Mouse (Mus musculus): ENCODE data around the gene Terb2. TPM values are rescaled to one million over a fixed set of nuclear protein-coding genes. Genes with fewer than 3 reads are reported as not detected.
"Not testable (repeated sequence)": the region's sequence is repeated elsewhere in the genome, so short reads cannot be mapped to it uniquely, and the experiment has no call there.

Terb2 gene
- polyA plus RNA-seq, 1 experiment from 2014 or later = not detected

- DNase-seq (ENCODE audit: low spot score) = no peak
- no peaks in the 10 kb centered on the region for H3K9me3 ChIP-seq (replicated peaks)
- H3K4me3 ChIP-seq = no peak overlapping the region
- H3K4me1 ChIP-seq = no peaks in the 10 kb centered on the region
- no peak overlapping the region for H3K27ac ChIP-seq (replicated peaks)
- H3K36me3 ChIP-seq = no peaks in the 10 kb centered on the region
- WGBS = 92% methylated on average over 6 of the region's 6 CpGs
- H3K27me3 ChIP-seq (ENCODE audit: low read depth, poor library complexity, severe bottlenecking) = no peaks in the 10 kb centered on the region
Measured at GRCm38 (mm10) chr2:122171292-122171691, 14.8 kb upstream of the Terb2 start.

DNA sequence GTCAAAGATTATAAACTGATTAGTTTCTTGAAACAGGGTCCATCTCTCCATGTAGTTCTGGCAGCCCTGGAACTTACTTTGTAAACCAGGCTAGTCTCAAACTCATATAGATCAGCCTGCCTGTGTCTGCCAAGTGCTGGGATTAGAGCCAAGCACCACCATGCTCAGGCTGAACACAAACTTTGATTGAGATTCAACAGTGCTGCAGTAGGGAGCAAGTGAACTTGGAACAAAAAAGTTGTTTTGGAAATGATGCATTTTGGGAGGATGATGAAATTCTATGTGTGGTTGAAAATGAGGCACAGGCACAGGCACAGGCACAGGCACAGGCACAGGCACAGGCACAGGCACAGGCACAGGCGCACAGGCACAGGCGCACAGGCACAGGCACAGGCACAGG is 13.9 kb upstream of the Terb2 start:
- Histone ChIP-seq H3K36me3 (no peaks in the 10 kb centered on the region), H3K4me3 (no peak overlapping the region), H3K27me3 (ENCODE audit: low read depth, poor library complexity, severe bottlenecking) (no peaks in the 10 kb centered on the region), H3K4me1 (no peaks in the 10 kb centered on the region), H3K27ac (replicated peaks) (no peak overlapping the region), H3K9me3 (replicated peaks) (no peaks in the 10 kb centered on the region)
- whole genome bisulfite sequencing = 95% methylated on average over 2 of the region's 2 CpGs
- DNase-seq (ENCODE audit: low spot score) = no peak

- Histone ChIP-seq H3K36me3 (no peaks in the 10 kb centered on the region), H3K27me3 (ENCODE audit: low read depth, poor library complexity, severe bottlenecking) (no peaks in the 10 kb centered on the region), H3K4me1 (no peaks in the 10 kb centered on the region), H3K9me3 (replicated peaks) (no peaks in the 10 kb centered on the region), H3K27ac (replicated peaks) (no peak overlapping the region), H3K4me3 (no peak overlapping the region)
- WGBS = 84% methylated on average over 8 of the region's 8 CpGs
- no peak for DNase-seq (ENCODE audit: low spot score)
Measured at GRCm38 (mm10) chr2:122180051-122180822, 5.8 kb upstream of the Terb2 start.

DNA sequence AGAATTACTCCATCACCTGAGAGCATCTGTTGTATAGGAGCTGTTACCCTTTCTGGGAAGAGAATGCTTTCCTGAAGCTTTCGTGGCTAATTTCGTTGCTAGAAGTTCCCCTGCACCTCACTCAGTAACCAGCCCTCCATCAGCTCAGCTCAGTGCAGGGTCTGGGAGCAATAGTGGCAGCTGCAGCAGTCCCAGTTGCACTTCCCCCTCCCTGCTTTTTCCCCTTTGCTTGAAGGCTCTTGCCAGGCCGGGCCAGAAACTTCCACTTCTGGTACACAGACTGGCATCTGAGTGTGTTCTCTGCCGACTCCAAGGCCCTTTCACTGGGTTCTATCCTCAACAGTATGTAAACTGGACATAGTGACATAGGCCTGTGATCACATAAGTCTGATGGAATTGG is 986 bp upstream of the Terb2 start:
- WGBS = 85% methylated on average over 4 of the region's 4 CpGs
- no peaks in the 10 kb centered on the region for H3K36me3 ChIP-seq
- no peaks in the 10 kb centered on the region for H3K27me3 ChIP-seq (ENCODE audit: low read depth, poor library complexity, severe bottlenecking)
- no peak for DNase-seq (ENCODE audit: low spot score)
- no peaks in the 10 kb centered on the region for H3K9me3 ChIP-seq (replicated peaks)
- H3K4me3 ChIP-seq = no peak overlapping the region
- no peak overlapping the region for H3K27ac ChIP-seq (replicated peaks)
- no peaks in the 10 kb centered on the region for H3K4me1 ChIP-seq

GRCm38 (mm10) chr2:122186751-122187150 is 679 bp downstream of the Terb2 start:
- Histone ChIP-seq H3K4me1 (no peaks in the 10 kb centered on the region), H3K9me3 (replicated peaks) (no peaks in the 10 kb centered on the region), H3K27me3 (ENCODE audit: low read depth, poor library complexity, severe bottlenecking) (no peaks in the 10 kb centered on the region), H3K36me3 (no peaks in the 10 kb centered on the region), H3K4me3 (no peak overlapping the region), H3K27ac (replicated peaks) (no peak overlapping the region)
- 90% methylated on average over 3 of the region's 3 CpGs for WGBS
- DNase-seq (ENCODE audit: low spot score) = no peak

GRCm38 (mm10) chr2:122191849-122192248 is 5.8 kb downstream of the Terb2 start:
- Histone ChIP-seq H3K27me3 (ENCODE audit: low read depth, poor library complexity, severe bottlenecking) (no peaks in the 10 kb centered on the region), H3K27ac (replicated peaks) (no peak overlapping the region), H3K36me3 (no peaks in the 10 kb centered on the region), H3K4me1 (no peaks in the 10 kb centered on the region), H3K4me3 (no peak overlapping the region), H3K9me3 (replicated peaks) (no peaks in the 10 kb centered on the region)
- 77% methylated on average over 3 of the region's 3 CpGs for WGBS
- DNase-seq (ENCODE audit: low spot score) = no peak

DNA sequence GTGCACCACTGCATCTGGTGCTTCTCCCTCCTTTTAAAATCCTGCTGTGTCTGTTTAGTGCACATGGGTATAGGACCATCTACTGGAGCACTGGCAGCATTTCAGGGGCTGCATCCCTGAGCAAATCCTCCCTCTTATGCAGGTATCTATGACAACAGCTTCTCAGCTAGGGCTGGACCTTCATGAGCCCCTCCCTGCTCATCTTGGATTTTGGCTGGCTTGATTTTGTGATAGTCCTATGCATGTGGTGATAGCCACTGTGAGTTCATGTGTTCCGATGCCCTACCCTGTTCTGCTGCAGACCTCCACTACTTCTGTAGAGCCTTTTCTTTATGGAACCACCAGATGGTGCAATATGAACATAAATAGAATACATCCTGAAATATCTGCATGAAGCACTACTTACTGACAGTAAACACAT is 8.4 kb downstream of the Terb2 start:
- no peaks in the 10 kb centered on the region for H3K36me3 ChIP-seq
- H3K27ac ChIP-seq (replicated peaks) = no peak overlapping the region
- H3K9me3 ChIP-seq (replicated peaks) = no peaks in the 10 kb centered on the region
- DNase-seq (ENCODE audit: low spot score) = no peak
- WGBS = 67% methylated on average over 1 of the region's 1 CpGs
- H3K4me3 ChIP-seq = no peak overlapping the region
- H3K4me1 ChIP-seq = no peaks in the 10 kb centered on the region
- H3K27me3 ChIP-seq (ENCODE audit: low read depth, poor library complexity, severe bottlenecking) = no peaks in the 10 kb centered on the region

DNA sequence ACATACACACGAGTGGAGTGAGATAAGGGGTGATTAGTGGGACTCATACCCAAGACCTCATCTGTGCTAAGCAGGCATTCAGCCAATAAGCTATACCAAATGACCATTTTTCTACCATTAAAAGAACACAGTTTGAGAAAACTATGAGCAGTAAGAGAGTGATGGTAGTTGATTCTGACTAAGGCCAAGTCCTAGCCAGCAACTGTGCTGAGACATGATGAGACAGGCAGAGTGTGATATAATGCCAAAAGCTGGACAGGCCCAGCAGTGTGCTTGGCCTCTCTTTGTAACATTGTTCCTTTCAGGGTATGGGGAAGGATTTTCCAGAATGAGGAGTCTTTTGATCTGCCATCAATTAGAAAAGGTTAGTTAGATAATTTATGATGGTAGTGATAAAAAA is 15.4 kb downstream of the Terb2 start:
- WGBS = 90% methylated on average over 1 of the region's 1 CpGs
- H3K9me3 ChIP-seq (replicated peaks) = no peaks in the 10 kb centered on the region
- no peak overlapping the region for H3K27ac ChIP-seq (replicated peaks)
- H3K27me3 ChIP-seq (ENCODE audit: low read depth, poor library complexity, severe bottlenecking) = no peaks in the 10 kb centered on the region
- no peak overlapping the region for H3K4me3 ChIP-seq
- H3K4me1 ChIP-seq = no peaks in the 10 kb centered on the region
- DNase-seq (ENCODE audit: low spot score) = no peak
- no peaks in the 10 kb centered on the region for H3K36me3 ChIP-seq

DNA sequence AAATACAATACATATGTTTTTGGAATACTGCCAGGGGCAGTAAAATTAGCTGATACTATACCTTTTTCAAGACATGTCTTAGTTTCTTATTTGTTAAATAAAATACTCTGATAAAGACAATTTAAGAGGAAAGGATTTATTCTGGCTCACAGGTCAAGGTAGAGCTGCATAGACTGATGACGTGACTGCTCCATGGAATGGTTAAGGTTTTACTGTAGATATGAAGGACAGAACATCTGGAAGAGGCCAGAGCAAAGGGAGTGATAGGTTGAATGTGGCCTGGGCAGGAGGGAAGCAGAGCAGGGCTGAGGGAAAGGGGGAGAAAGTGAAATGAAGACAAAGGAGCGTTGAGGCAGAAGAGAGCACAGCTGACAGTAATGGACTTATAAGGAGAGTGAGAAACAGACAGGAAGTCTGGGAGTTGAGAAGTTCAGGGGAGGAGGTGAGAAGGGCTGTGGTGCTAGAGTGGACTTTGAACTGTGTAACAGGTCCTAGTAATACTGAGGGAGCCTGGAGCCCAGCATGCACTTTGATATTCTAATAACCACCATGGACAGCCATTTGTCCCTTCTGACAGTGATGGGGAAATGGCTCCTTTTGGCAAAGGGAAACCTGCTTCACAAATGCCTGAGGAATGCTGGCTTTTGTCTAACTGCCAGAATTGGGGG is 20.5 kb downstream of the Terb2 start:
- Histone ChIP-seq H3K36me3 (no peaks in the 10 kb centered on the region), H3K27me3 (ENCODE audit: low read depth, poor library complexity, severe bottlenecking) (no peaks in the 10 kb centered on the region), H3K27ac (replicated peaks) (no peak overlapping the region), H3K4me3 (no peak overlapping the region), H3K4me1 (peaks cover 10% of the 10 kb centered on the region; the same call in 1 of the 2 replicates), H3K9me3 (replicated peaks) (no peaks in the 10 kb centered on the region)
- 72% methylated on average over 2 of the region's 2 CpGs for WGBS
- no peak for DNase-seq (ENCODE audit: low spot score)

DNA sequence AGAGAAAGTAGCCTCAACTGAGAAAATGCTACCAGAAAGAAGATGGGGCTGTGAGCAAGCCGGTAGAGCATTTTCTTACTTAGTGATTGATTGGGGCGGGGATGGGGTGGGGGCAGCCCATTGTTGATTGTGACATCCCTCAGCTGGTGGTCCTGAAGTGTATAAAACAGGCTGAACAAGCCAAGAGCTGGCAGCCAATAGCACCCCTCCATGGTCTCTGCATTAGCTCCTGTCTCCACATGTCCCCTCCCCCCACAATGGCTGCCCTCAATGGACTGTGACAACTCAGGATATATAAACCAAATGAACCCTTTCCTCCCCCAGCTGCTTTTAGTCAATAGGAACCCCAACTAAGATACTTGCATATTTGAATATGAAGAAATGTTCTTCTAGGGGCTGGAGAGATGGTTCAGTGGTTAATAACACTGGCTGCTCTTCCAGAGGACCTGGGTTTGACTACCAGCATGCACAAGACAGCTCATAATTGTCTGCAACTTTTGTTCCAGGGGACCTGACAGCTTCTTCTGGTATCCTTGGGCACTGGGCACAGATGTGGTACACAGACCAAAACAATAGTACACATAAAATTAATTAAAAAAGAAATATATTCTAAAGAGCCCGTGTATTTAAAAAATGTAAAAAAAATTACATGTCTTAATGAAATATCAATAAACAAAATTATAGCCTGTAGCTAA is 24.6 kb downstream of the Terb2 start:
- 43% methylated on average over 3 of the region's 3 CpGs for WGBS
- peaks cover 6% of the 10 kb centered on the region; the same call in 1 of the 2 replicates for H3K27me3 ChIP-seq (ENCODE audit: low read depth, poor library complexity, severe bottlenecking)
- DNase-seq (ENCODE audit: low spot score) = peak; percentile 43
- H3K27ac ChIP-seq (replicated peaks) = no peak overlapping the region
- H3K36me3 ChIP-seq = no peaks in the 10 kb centered on the region
- H3K4me1 ChIP-seq = peaks cover 10% of the 10 kb centered on the region; the same call in 1 of the 2 replicates
- H3K4me3 ChIP-seq = no peak overlapping the region
- no peaks in the 10 kb centered on the region for H3K9me3 ChIP-seq (replicated peaks)

GRCm38 (mm10) chr2:122217075-122217474 is 31.0 kb downstream of the Terb2 start:
- H3K27me3 ChIP-seq (ENCODE audit: low read depth, poor library complexity, severe bottlenecking); H3K36me3 ChIP-seq; H3K4me1 ChIP-seq; H3K9me3 ChIP-seq (replicated peaks); DNase-seq (ENCODE audit: low spot score); H3K27ac ChIP-seq (replicated peaks); H3K4me3 ChIP-seq: not testable (repeated sequence)
- WGBS = 96% methylated on average over 4 of the region's 4 CpGs

GRCm38 (mm10) chr2:122218234-122218633 is 32.2 kb downstream of the Terb2 start:
- 76% methylated on average over 2 of the region's 2 CpGs for WGBS
- Histone ChIP-seq H3K27me3 (ENCODE audit: low read depth, poor library complexity, severe bottlenecking) (0 out of 2 replicates have a peak, but pooled peaks cover 2% of the 10 kb centered on the region), H3K9me3 (replicated peaks) (no peaks in the 10 kb centered on the region), H3K27ac (replicated peaks) (no peak overlapping the region), H3K4me1 (no peaks in the 10 kb centered on the region), H3K36me3 (no peaks in the 10 kb centered on the region), H3K4me3 (no peak overlapping the region)
- DNase-seq (ENCODE audit: low spot score) = no peak

DNA sequence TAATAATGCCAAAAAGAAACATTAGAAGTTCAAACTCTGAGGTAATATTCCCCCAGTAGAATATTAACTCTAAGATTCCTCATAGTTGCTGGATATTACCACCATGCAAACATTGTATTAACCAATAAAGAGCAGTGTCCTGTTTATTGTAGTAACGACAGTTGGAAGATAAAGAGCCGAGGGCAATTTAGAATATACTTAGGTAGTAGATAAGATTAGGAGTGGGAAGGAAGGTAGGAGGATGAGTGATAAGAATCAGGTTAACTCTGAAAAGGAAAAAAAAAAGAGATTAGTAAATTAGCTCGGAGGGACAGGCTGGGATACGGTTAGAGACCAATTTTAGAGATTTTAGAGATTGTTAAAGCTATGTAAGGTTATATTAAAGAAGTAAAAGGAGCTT is 35.3 kb downstream of the Terb2 start:
- no peaks in the 10 kb centered on the region for H3K27me3 ChIP-seq (ENCODE audit: low read depth, poor library complexity, severe bottlenecking)
- no peak overlapping the region for H3K4me3 ChIP-seq
- no peaks in the 10 kb centered on the region for H3K9me3 ChIP-seq (replicated peaks)
- no peak for DNase-seq (ENCODE audit: low spot score)
- no peaks in the 10 kb centered on the region for H3K4me1 ChIP-seq
- whole genome bisulfite sequencing = 82% methylated on average over 4 of the region's 4 CpGs
- no peak overlapping the region for H3K27ac ChIP-seq (replicated peaks)
- H3K36me3 ChIP-seq = no peaks in the 10 kb centered on the region

Data from midbrain, embryonic 10.5 days (tissue).